Mouse (Mus musculus) embryonic facial prominence, embryonic 11.5 days (tissue): ENCODE data around the gene Ptpn3. TPM values are rescaled to one million over a fixed set of nuclear protein-coding genes. Genes with fewer than 3 reads are reported as not detected.
A peak's percentile ranks its signal among the peaks of the same experiment; 100 is the strongest.

Experiments used
- ATAC-seq: fragments of 200-750 bp; cut with Nextera tagmentation; replicated peaks from 2 replicates; pipeline ENCODE4 v1.8.0; 2017; ENCODE audit warnings: low read depth; ENCODE audit not compliant: insufficient number of reproducible peaks, low FRiP score, low TSS enrichment
- DNase-seq: peaks from one replicate; pipeline ENCODE4 v3.0.0-alpha.2; 2015; ENCODE audit warnings: low spot score
- H3K27ac ChIP-seq: fragments of 300-500 bp; sonication (generic); replicated peaks from 2 replicates; pipeline ENCODE4 v1.5.1; 2014; ENCODE audit warnings: mild to moderate bottlenecking, low read depth, low read length, control low read depth
- H3K27me3 ChIP-seq: fragments of 300-500 bp; sonication (generic); 2 replicates; pipeline ENCODE4 v1.6.1; 2014; ENCODE audit warnings: mild to moderate bottlenecking, low read length, moderate library complexity, mixed read lengths; ENCODE audit not compliant: control insufficient read depth, insufficient read depth
- H3K36me3 ChIP-seq: fragments of 300-500 bp; sonication (generic); replicated peaks from 2 replicates; pipeline ENCODE4 v1.6.1; 2014; ENCODE audit warnings: low read depth, mild to moderate bottlenecking, low read length, moderate library complexity, mixed read lengths; ENCODE audit not compliant: control insufficient read depth, insufficient read depth
- H3K4me1 ChIP-seq: fragments of 300-500 bp; sonication (generic); 2 replicates; pipeline ENCODE4 v1.6.1; 2014; ENCODE audit warnings: low read length, mixed read lengths; ENCODE audit not compliant: control insufficient read depth, insufficient read depth
- H3K4me2 ChIP-seq: fragments of 300-500 bp; sonication (generic); 2 replicates; pipeline ENCODE4 v1.6.1; 2014; ENCODE audit warnings: low read depth, mild to moderate bottlenecking, control low read depth, low read length, moderate library complexity
- H3K4me3 ChIP-seq: fragments of 300-500 bp; sonication (generic); 2 replicates; pipeline ENCODE4 v1.5.1; 2014; ENCODE audit warnings: low read depth, low read length, control low read depth
- H3K9ac ChIP-seq: fragments of 300-500 bp; sonication (generic); replicated peaks from 2 replicates; pipeline ENCODE4 v1.6.1; 2014; ENCODE audit warnings: mild to moderate bottlenecking, control low read depth, low read length
- H3K9me3 ChIP-seq: fragments of 300-500 bp; sonication (generic); replicated peaks from 2 replicates; pipeline ENCODE4 v1.6.1; 2016; ENCODE audit warnings: mild to moderate bottlenecking, low read length, inconsistent platforms, mixed read lengths; ENCODE audit not compliant: control insufficient read depth
- WGBS: fragments of 180-500 bp; shearing (Covaris S2); extraction: QIAGEN DNeasy Blood & Tissue Kit; methylation state at CpG from one replicate; pipeline ENCODE4 v1.1.7; 2014; 5-methylcytosine and 5-hydroxymethylcytosine counted together
- polyA plus RNA-seq: library from polyadenylated mRNA; unstranded; fragments of >200 nt; fragmentation: Nextera tagmentation; extraction: Ambion mirVana; gene quantifications from 2 replicates; pipeline ENCODE4 v1.2.1, GENCODE M21; 2014

Ptpn3 gene
- polyA plus RNA-seq, 1 experiment from 2014 or later, result 1.9 TPM

DNA sequence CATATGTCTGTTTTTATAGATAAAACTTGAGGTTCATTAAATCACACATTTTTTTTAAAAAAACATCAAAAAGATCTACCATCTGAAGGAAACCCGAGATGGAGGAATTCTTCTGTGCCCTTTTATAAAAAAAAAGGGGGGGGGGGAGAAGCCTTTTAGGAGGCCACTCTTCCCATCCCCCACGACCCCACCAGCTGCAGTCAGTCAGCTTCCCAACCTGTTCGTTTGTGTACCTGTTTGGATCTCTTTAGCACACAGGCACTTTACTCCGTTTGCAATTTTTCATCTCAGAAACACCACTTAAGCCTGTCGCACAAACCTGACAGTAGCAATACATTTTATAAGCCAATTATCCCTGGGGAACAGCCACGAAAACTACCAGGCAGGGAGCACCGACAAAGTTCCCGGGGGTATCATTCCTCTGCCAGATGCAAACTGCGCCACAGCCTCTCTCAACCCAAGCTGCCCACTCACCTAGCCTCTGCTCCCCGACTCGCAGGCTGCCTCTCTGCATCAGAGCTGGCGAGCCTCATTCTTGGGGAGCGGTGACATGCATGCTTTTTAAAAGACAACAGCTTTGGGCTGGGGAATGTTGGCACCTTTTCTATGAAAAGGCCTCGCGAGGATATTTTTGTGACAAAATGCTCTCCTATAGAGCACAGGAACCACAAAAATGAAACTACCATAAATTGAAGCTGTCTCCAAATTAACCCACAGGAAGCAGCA is 160.5 kb downstream of the Ptpn3 start:
- no peak for ATAC-seq
- Histone ChIP-seq H3K4me3 (peak overlapping the region; percentile 70; the same call in 1 of the 2 replicates), H3K36me3 (no peaks in the 10 kb centered on the region), H3K4me1 (peaks cover 10% of the 10 kb centered on the region), H3K9me3 (no peaks in the 10 kb centered on the region), H3K4me2 (peak overlapping the region; percentile 19; the same call in 1 of the 2 replicates), H3K9ac (no peak overlapping the region), H3K27ac (no peak overlapping the region), H3K27me3 (peaks cover 9% of the 10 kb centered on the region)
- WGBS, result 22% methylated on average over 15 of the region's 15 CpGs
- peak; percentile 26 for DNase-seq

Other genes with a start within 250 kb of the Ptpn3 start
- 2.0 TPM in 2 replicates for gene Epb41l4b, start 158.4 kb downstream of the Ptpn3 start, polyA plus RNA-seq
- 4.9 and 7.0 TPM in 2 replicates for gene Palm2, start 132.4 kb upstream of the Ptpn3 start, polyA plus RNA-seq